Mouse (Mus musculus) liver, embryonic 16.5 days (tissue): ENCODE results near the gene Irf8. TPM values are rescaled to one million over a fixed set of nuclear protein-coding genes. Genes with fewer than 3 reads are reported as not detected.

Source experiments
- ATAC-seq: fragments of 200-750 bp; cut with Nextera tagmentation; 2 replicates; pipeline ENCODE4 v1.8.0; 2017; ENCODE audit warnings: low read depth, mild to moderate bottlenecking, moderate number of reproducible peaks, moderate library complexity
- H3K27ac ChIP-seq: fragments of 300-500 bp; sonication (generic); 2 replicates; pipeline ENCODE4 v1.5.1; 2014; ENCODE audit warnings: mild to moderate bottlenecking, low read length
- H3K27me3 ChIP-seq: fragments of 300-500 bp; sonication (generic); 2 replicates; pipeline ENCODE4 v1.6.1; 2014; ENCODE audit warnings: low read depth, low read length, mixed read lengths; ENCODE audit not compliant: control insufficient read depth, insufficient read depth
- H3K36me3 ChIP-seq: fragments of 300-500 bp; sonication (generic); 2 replicates; pipeline ENCODE4 v1.6.1; 2014; ENCODE audit warnings: mild to moderate bottlenecking; ENCODE audit not compliant: control insufficient read depth, insufficient read depth
- H3K4me1 ChIP-seq: fragments of 300-500 bp; sonication (generic); 2 replicates; pipeline ENCODE4 v1.6.1; 2014; ENCODE audit warnings: low read depth, low read length, mixed read lengths; ENCODE audit not compliant: control insufficient read depth
- H3K4me2 ChIP-seq: fragments of 300-500 bp; sonication (generic); 2 replicates; pipeline ENCODE4 v1.6.1; 2014; ENCODE audit warnings: low read depth, low read length, mixed read lengths
- H3K4me3 ChIP-seq: fragments of 300-500 bp; sonication (generic); 2 replicates; pipeline ENCODE4 v1.5.1; 2014; ENCODE audit warnings: low read depth, mild to moderate bottlenecking, low read length
- H3K9ac ChIP-seq: fragments of 300-500 bp; sonication (generic); 2 replicates; pipeline ENCODE4 v1.6.1; 2014; ENCODE audit warnings: low read depth, low read length
- H3K9me3 ChIP-seq: fragments of 300-500 bp; sonication (generic); replicated peaks from 2 replicates; pipeline ENCODE4 v1.6.1; 2016; ENCODE audit warnings: low read length; ENCODE audit not compliant: control insufficient read depth
- WGBS: fragments of 180-500 bp; shearing (Covaris S2); extraction: QIAGEN DNeasy Blood & Tissue Kit; methylation state at CpG from one replicate; pipeline ENCODE4 v1.1.7; 2014; ENCODE audit not compliant: insufficient replicate concordance; 5-methylcytosine and 5-hydroxymethylcytosine counted together
- polyA plus RNA-seq: library from polyadenylated mRNA; unstranded; fragments of >200 nt; fragmentation: Nextera tagmentation; extraction: Ambion mirVana; gene quantifications from 2 replicates; pipeline ENCODE4 v1.2.1, GENCODE M21; 2015

The Irf8 gene
- polyA plus RNA-seq, 1 experiment from 2014 or later: 17.4 TPM

DNA sequence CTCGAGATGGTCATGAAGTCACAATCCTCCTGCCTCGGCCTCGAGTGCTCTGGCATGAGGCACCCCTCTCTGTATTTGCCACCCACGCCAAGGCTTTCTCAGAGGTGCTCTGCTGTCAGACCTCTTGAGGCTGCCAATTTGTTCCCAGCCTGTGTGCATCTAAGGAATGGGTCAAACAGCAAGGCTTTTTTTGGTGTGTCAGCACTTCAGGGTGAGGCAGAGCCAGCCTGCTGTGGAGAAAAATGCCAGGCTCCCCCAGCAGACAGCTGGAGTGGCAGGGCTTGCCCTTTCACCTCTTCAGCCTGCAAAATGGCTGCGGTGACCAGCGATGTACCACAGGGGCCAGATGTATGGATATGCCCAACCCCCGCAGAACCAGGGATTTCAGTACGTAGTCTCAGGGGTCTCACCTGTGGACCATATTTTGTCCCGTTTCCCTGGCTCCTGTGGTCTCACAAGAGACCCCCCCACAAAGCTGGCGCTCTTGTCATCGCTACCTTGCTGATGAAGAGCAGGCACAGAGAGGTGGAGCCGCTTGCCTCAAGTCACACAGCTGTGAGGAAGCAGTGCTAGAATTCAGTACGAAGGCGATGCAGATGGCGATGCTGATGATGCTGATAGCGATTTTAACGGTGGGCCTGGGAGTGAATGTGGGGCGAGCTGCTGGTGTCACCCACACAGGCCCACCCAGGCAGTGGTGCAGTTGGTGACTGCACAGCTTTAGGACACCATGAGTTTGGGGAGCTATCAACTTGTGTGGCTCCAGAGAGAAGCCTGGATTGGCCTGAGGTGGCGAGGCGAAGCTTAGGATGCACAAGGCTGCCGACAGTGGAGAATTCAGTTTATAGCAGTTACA lies 15.3 kb downstream of the Irf8 start:
- H3K4me3 ChIP-seq: no peak overlapping the region
- no peaks in the 10 kb centered on the region for H3K9me3 ChIP-seq
- H3K4me1 ChIP-seq: peaks cover 10% of the 10 kb centered on the region
- H3K4me2 ChIP-seq: peak overlapping the region; percentile 41; the same call in 1 of the 2 replicates
- H3K36me3 ChIP-seq: no peaks in the 10 kb centered on the region; the same call in 1 of the 2 replicates
- 51% methylated on average over 21 of the region's 21 CpGs for WGBS
- ATAC-seq: no peak
- H3K27me3 ChIP-seq: no peaks in the 10 kb centered on the region
- H3K27ac ChIP-seq: no peak overlapping the region
- no peak overlapping the region for H3K9ac ChIP-seq

DNA sequence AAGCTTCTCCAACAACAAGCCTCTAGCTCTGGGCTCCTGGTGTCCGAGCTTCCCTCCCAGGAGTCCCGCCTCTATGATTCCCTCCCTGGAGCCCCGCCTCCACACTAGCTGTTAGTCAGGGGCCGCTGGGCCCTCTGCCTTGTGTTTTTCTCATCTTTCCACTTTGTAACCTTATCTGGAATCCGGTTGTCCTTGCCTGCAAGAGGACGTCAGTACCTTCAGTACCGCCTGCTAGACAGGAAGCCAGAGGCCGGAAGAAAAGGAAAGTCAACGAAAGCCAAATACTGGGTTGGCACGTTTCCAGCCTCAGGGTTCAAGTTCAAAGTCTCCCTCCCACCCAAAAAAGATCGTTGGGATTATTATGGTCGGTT lies 15.9 kb downstream of the Irf8 start:
- H3K27me3 ChIP-seq: no peaks in the 10 kb centered on the region
- peaks cover 10% of the 10 kb centered on the region for H3K4me1 ChIP-seq
- H3K9me3 ChIP-seq: no peaks in the 10 kb centered on the region
- peak overlapping the region; percentile 41; the same call in 1 of the 2 replicates for H3K4me2 ChIP-seq
- 6% methylated on average over 12 of the region's 12 CpGs for WGBS
- no peaks in the 10 kb centered on the region; the same call in 1 of the 2 replicates for H3K36me3 ChIP-seq
- ATAC-seq: peak; percentile 54; the same call in 1 of the 2 replicates
- H3K9ac ChIP-seq: no peak overlapping the region
- no peak overlapping the region for H3K27ac ChIP-seq
- H3K4me3 ChIP-seq: no peak overlapping the region

DNA sequence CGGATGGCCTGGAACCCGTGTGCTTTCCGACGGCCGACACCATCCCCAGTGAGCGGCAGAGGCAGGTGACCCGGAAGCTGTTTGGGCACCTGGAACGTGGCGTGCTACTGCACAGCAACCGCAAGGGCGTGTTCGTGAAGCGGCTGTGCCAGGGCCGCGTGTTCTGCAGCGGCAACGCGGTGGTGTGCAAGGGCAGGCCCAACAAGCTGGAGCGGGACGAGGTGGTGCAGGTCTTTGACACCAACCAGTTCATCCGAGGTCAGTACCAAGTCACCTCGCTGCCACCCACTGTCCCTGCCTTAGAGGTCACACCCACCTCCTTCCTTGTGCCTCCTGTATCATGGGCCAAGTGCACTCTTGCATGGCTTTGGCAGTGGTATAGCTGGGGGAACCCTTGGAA lies 17.3 kb downstream of the Irf8 start:
- Histone ChIP-seq H3K27me3 (no peaks in the 10 kb centered on the region), H3K4me1 (peaks cover 10% of the 10 kb centered on the region), H3K36me3 (no peaks in the 10 kb centered on the region; the same call in 1 of the 2 replicates), H3K4me3 (no peak overlapping the region), H3K9ac (no peak overlapping the region), H3K4me2 (no peak overlapping the region), H3K9me3 (no peaks in the 10 kb centered on the region), H3K27ac (no peak overlapping the region)
- ATAC-seq: no peak
- 82% methylated on average over 22 of the region's 22 CpGs for WGBS

DNA sequence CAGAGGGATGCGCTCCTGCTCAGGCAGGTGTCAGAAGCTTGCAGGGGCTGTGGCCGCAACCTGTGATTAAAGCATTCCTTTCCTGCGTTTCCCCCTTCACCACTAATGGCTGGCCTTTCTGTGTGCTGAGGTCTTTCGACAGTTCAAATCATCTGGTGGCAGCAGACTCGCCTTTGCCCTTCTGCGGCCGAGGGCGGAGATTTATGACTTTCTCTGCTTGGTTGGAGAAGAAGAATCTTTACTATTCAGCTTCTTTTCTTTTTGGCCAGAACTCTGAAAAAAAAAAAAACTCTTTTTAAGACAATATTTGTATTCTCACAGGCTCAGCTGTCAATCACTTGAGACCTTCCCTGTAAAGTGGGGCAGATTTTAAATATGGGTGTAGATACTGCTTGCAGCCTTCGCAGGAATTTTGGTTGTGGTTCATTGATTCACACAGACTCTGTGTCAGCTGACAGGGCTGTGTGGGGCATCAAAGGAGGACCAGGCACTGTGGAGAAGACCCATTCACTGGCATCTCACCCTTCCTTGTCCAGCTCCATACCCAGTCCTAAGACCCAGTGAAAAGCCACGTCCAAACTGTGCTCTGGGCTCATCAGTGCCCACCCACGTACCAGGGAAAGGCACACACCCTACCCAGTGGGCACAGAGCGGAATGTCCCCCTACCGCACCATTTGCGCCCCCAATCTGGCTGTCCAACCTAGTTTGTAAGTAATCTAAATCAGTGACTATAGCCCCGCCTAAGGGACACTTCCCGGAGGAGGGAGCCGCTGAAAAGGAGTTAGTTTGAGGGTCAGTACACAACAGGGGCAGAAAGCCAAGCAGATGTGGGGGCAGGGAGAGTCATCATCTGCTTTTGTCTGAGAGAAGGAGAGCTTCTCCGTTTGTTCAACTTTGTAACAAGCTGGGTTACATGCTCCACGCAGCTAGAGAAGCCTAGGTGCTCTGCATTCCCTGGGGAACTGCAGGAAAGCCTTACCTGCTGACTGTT lies 19.4 kb downstream of the Irf8 start:
- Histone ChIP-seq H3K9ac (no peak overlapping the region), H3K9me3 (no peaks in the 10 kb centered on the region), H3K27ac (no peak overlapping the region), H3K4me3 (no peak overlapping the region), H3K36me3 (no peaks in the 10 kb centered on the region; the same call in 1 of the 2 replicates), H3K4me2 (no peak overlapping the region), H3K27me3 (no peaks in the 10 kb centered on the region), H3K4me1 (peaks cover 10% of the 10 kb centered on the region)
- no peak for ATAC-seq
- WGBS: 61% methylated on average over 19 of the region's 19 CpGs

DNA sequence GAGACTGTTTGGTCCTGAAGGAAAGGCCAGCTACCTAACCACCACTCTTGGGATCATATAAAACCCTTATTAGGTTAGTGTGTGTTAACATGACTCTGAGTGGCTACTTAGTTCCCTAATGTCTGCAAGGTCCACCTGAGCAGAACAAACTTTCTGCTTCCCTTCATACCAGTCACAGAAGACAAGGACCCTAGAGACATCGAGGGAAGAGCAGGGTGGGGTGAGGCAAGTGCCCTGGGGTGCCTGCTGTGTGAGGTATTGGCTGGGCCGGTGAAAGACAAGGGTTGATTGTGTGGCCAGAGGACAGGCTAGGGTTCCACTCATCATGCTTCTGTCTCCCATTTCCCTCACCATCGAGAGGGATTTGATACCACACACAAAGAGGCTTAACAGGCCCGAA lies 21.8 kb downstream of the Irf8 start:
- Histone ChIP-seq H3K4me3 (no peak overlapping the region), H3K9me3 (no peaks in the 10 kb centered on the region), H3K27me3 (no peaks in the 10 kb centered on the region), H3K4me2 (no peak overlapping the region), H3K27ac (no peak overlapping the region), H3K36me3 (no peaks in the 10 kb centered on the region; the same call in 1 of the 2 replicates), H3K4me1 (no peaks in the 10 kb centered on the region), H3K9ac (no peak overlapping the region)
- ATAC-seq: no peak
- WGBS: 51% methylated on average over 4 of the region's 4 CpGs

DNA sequence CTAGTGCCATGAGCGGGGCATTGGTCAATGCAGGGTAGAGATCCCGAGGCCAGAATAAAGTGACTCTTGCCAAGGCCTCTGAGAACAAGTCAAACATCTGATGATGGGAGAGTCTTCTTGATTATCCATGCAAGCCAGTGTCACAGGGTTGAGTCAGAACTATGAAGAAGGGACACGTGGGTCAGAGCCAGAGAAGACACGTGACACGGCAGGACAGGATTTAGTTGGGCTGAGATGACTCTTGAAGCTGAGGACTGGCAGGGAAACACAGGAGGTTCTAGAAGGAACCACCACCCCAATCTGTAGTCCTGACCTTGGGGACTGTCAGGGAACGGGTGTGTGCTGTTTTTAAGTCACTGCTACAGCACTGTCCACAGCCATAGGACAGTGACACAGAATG lies 23.7 kb downstream of the Irf8 start:
- H3K9ac ChIP-seq: no peak overlapping the region
- no peak for ATAC-seq
- 44% methylated on average over 6 of the region's 6 CpGs for WGBS
- H3K4me3 ChIP-seq: no peak overlapping the region
- H3K27ac ChIP-seq: no peak overlapping the region
- H3K27me3 ChIP-seq: no peaks in the 10 kb centered on the region
- no peak overlapping the region for H3K4me2 ChIP-seq
- no peaks in the 10 kb centered on the region; the same call in 1 of the 2 replicates for H3K36me3 ChIP-seq
- H3K9me3 ChIP-seq: no peaks in the 10 kb centered on the region
- no peaks in the 10 kb centered on the region for H3K4me1 ChIP-seq

DNA sequence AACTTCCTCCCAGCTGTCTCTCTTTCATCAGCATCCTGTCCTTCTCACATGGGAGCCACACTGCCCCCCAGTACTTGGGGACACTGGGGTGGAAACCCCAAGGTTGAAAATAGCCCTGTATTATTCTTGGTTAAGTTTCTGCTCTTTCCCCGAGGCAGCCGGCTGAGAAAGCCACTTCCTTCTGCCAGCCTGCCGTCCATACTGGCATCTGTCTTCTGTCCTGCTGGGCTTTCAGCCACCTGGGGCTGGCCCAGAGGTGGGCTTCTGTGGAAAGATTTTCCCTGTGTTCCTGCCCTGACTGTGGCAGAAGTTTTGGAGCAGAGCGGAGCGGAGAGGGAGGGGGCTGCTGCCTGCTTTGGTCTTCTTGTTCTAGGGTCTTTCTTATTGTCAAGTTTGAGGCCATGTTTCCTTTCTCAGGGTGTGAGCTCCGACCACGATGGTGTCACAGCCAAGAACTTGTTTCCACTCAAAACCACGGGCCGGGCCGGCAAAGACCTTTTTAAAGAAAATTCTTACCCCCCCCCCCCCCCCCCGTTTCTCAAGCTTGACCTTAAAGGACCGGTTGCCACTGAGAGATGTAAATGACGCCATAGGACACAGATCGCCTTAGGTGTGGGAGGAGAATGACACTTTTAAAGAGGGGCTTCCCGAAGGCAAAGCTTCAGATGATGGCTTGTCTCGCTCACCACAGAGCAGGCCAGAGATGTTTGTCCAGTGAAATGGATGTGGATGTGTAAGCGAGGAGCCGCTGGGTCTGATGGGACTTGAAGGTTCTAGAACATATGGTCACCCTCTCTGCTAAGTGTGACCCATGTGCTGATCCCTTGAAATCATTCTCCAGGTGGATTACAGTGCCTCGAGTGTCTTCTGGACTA lies 24.4 kb downstream of the Irf8 start:
- Histone ChIP-seq H3K4me3 (no peak overlapping the region), H3K4me1 (no peaks in the 10 kb centered on the region), H3K9me3 (no peaks in the 10 kb centered on the region), H3K4me2 (no peak overlapping the region), H3K27ac (no peak overlapping the region), H3K36me3 (no peaks in the 10 kb centered on the region; the same call in 1 of the 2 replicates), H3K9ac (no peak overlapping the region), H3K27me3 (no peaks in the 10 kb centered on the region)
- 36% methylated on average over 19 of the region's 19 CpGs for WGBS
- ATAC-seq: no peak

DNA sequence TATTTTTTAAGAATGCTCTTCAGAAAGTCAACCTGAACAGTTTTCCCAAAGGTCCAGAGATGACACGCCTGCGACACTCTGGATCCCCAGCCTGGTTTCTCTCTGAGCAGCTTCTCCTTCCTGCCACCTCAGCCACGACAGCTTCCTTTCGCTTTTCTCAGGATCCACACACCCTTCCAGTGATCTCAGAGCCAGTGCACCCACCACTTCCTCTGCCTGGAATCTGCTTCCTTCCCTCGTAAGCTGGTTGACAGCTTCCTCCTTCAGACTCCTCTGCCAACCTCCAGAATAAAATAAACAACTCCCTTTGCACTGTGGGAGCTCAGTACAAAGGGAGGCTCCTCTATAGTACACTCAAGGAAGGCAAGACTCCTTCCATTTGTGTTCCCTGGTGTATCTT lies 27.1 kb downstream of the Irf8 start:
- H3K4me1 ChIP-seq: no peaks in the 10 kb centered on the region
- H3K4me2 ChIP-seq: no peak overlapping the region
- H3K36me3 ChIP-seq: no peaks in the 10 kb centered on the region
- no peak overlapping the region for H3K4me3 ChIP-seq
- no peaks in the 10 kb centered on the region for H3K9me3 ChIP-seq
- H3K9ac ChIP-seq: no peak overlapping the region
- H3K27me3 ChIP-seq: no peaks in the 10 kb centered on the region
- H3K27ac ChIP-seq: no peak overlapping the region
- WGBS: 15% methylated on average over 5 of the region's 5 CpGs
- ATAC-seq: 0 out of 2 replicates have a peak, but pooled peaks have one; percentile 13
